In genomic region chr4:32560724-32561554, GRCm38 (mm10) we compare ENCODE assay signal across 9 mouse cellular contexts. TPM values are rescaled to one million over a fixed set of nuclear protein-coding genes. Genes with fewer than 3 reads are reported as not detected.
A peak's percentile ranks its signal among the peaks of the same experiment; 100 is the strongest.
DNase-seq lines count a peak whose midpoint lies in the region; ATAC-seq lines count a peak whose summit lies in the region.
"Had no signal": no experiment of that assay in that cellular context is flagged by ENCODE, and none has a peak within 500 bp of the region (broad histone marks: within the 10 kb centered on the region; RNA-seq: fewer than 3 reads in every experiment).

No protein-coding gene starts in this region.

- peaks cover 11% of the 10 kb centered on the region; the same call in 1 of the 2 replicates for H3K36me3 ChIP-seq in lung, embryonic 15.5 days
- peaks cover 33% of the 10 kb centered on the region for H3K36me3 ChIP-seq in hindbrain, embryonic 12.5 days
- peaks cover 38% of the 10 kb centered on the region for H3K36me3 ChIP-seq in neural tube, embryonic 12.5 days

- no peak for ATAC-seq in lung, embryonic 15.5 days (ENCODE audit: borderline replicate concordance, extremely low read depth, low FRiP score, low TSS enrichment)
- ATAC-seq in hindbrain, embryonic 12.5 days (ENCODE audit: low FRiP score), result peak; percentile 55
- peak; percentile 72 for ATAC-seq in neural tube, embryonic 12.5 days (ENCODE audit: low FRiP score, low read depth)
- no peak for ATAC-seq in monocyte, adult 5-6 weeks (replicated peaks; ENCODE audit: insufficient number of reproducible peaks, low FRiP score, low TSS enrichment, poor library complexity, severe bottlenecking)

- no peaks in the 10 kb centered on the region for H3K9me3 ChIP-seq in lung, embryonic 15.5 days
- no peaks in the 10 kb centered on the region for H3K9me3 ChIP-seq in hindbrain, embryonic 12.5 days (replicated peaks)
- no peaks in the 10 kb centered on the region for H3K9me3 ChIP-seq in neural tube, embryonic 12.5 days

- DNase-seq in cerebellum, adult 18-20 months, result peak; percentile 26 to 31
- no peak for DNase-seq in cerebellum, adult 11-12 months
- DNase-seq in lung, postnatal 14 days, result no peak
- no peak for DNase-seq in layer of hippocampus, adult 8-10 months (ENCODE audit: low spot score in 2 of 2)

- WGBS in lung, embryonic 15.5 days, result 54% methylated on average over 8 of the region's 8 CpGs
- WGBS in hindbrain, embryonic 12.5 days, result 43% methylated on average over 8 of the region's 8 CpGs
- 50% methylated on average over 8 of the region's 8 CpGs for WGBS in neural tube, embryonic 12.5 days

- H3K27ac ChIP-seq in lung, embryonic 15.5 days, result 0 out of 2 replicates have a peak overlapping the region, but pooled peaks have one; percentile 2
- peak overlapping the region; percentile 85 for H3K27ac ChIP-seq in hindbrain, embryonic 12.5 days
- peak overlapping the region; percentile 42; the same call in 1 of the 2 replicates for H3K27ac ChIP-seq in neural tube, embryonic 12.5 days

- H3K4me2 ChIP-seq in lung, embryonic 15.5 days, result no peak overlapping the region
- peak overlapping the region; percentile 9 for H3K4me2 ChIP-seq in hindbrain, embryonic 12.5 days (replicated peaks)
- H3K4me2 ChIP-seq in neural tube, embryonic 12.5 days (replicated peaks), result 0 out of 2 replicates have a peak overlapping the region, but pooled peaks have one; percentile 5

- H3K9ac ChIP-seq in lung, embryonic 15.5 days, result no peak overlapping the region
- no peak overlapping the region for H3K9ac ChIP-seq in hindbrain, embryonic 12.5 days
- no peak overlapping the region for H3K9ac ChIP-seq in neural tube, embryonic 12.5 days

- no peaks in the 10 kb centered on the region for H3K27me3 ChIP-seq in lung, embryonic 15.5 days
- H3K27me3 ChIP-seq in hindbrain, embryonic 12.5 days, result no peaks in the 10 kb centered on the region
- no peaks in the 10 kb centered on the region for H3K27me3 ChIP-seq in neural tube, embryonic 12.5 days (replicated peaks)

- peaks cover 5% of the 10 kb centered on the region; the same call in 1 of the 2 replicates for H3K4me1 ChIP-seq in lung, embryonic 15.5 days
- H3K4me1 ChIP-seq in hindbrain, embryonic 12.5 days, result peaks cover 22% of the 10 kb centered on the region
- H3K4me1 ChIP-seq in neural tube, embryonic 12.5 days, result peaks cover 21% of the 10 kb centered on the region

- no peak overlapping the region for H3K4me3 ChIP-seq in lung, embryonic 15.5 days
- H3K4me3 ChIP-seq in hindbrain, embryonic 12.5 days, result no peak overlapping the region
- H3K4me3 ChIP-seq in neural tube, embryonic 12.5 days, result no peak overlapping the region

RNA-seq across cellular contexts. Expression of gene Gja10, which starts 41.6 kb away (rescaled TPM):
- polyA plus RNA-seq in lung, embryonic 15.5 days (2015; fragmentation: Nextera tagmentation; extraction: Ambion mirVana), result not detected in 2 replicates
- polyA plus RNA-seq in hindbrain, embryonic 12.5 days (2016; fragmentation: Nextera tagmentation; extraction: Ambion mirVana), result not detected in 2 replicates
- 0.14 TPM in 2 replicates for polyA plus RNA-seq in neural tube, embryonic 12.5 days (2016; fragmentation: Nextera tagmentation; extraction: Ambion mirVana)
- 0.29 TPM in 1 of 3 replicates, not detected in the others for total RNA-seq in monocyte, adult 5-6 weeks (2017)
- not detected for total RNA-seq in layer of hippocampus, adult 8-10 months (2022)
- polyA plus RNA-seq: C2C12 had no signal

RNA-seq across cellular contexts. Expression of gene Casp8ap2, which starts 54.3 kb away (rescaled TPM):
- 60.2 and 64.0 TPM in 2 replicates for polyA plus RNA-seq in lung, embryonic 15.5 days (2015; fragmentation: Nextera tagmentation; extraction: Ambion mirVana)
- 51.4 and 55.9 TPM in 2 replicates for polyA plus RNA-seq in hindbrain, embryonic 12.5 days (2016; fragmentation: Nextera tagmentation; extraction: Ambion mirVana)
- polyA plus RNA-seq in neural tube, embryonic 12.5 days (2016; fragmentation: Nextera tagmentation; extraction: Ambion mirVana), result 45.4 and 52.3 TPM in 2 replicates
- 39.7 to 46.2 TPM (median 40.0 TPM) in 3 replicates for total RNA-seq in monocyte, adult 5-6 weeks (2017)
- total RNA-seq in layer of hippocampus, adult 8-10 months (2022), result 10 to 100 TPM in 3 of 4 experiments, 1 to 10 TPM in 1; 9.5 to 13.0 (median 11.4) TPM

Comparison
In these comparisons a context has a peak if more than half of its experiments do, and no peak if none do; other contexts are left out.
1. DNase-seq: peak in cerebellum, adult 18-20 months (2 of 2); none in cerebellum, adult 11-12 months (single experiment), lung, postnatal 14 days (single experiment) and layer of hippocampus, adult 8-10 months (0 of 2).
2. ATAC-seq: peak in hindbrain, embryonic 12.5 days (single experiment) and neural tube, embryonic 12.5 days (single experiment); none in lung, embryonic 15.5 days (single experiment) and monocyte, adult 5-6 weeks (single experiment).
3. H3K27ac ChIP-seq: peak in every context shown above with its lines; median percentile 85 in hindbrain, embryonic 12.5 days; 42 in neural tube, embryonic 12.5 days; 2 in lung, embryonic 15.5 days.